Mouse (Mus musculus): ENCODE results near the gene Tcp11x2. TPM values are rescaled to one million over a fixed set of nuclear protein-coding genes. Genes with fewer than 3 reads are reported as not detected.
A peak's percentile ranks its signal among the peaks of the same experiment; 100 is the strongest.

Tcp11x2 gene
- not detected in 2 replicates for polyA plus RNA-seq (2012; rRNA removed)

DNA sequence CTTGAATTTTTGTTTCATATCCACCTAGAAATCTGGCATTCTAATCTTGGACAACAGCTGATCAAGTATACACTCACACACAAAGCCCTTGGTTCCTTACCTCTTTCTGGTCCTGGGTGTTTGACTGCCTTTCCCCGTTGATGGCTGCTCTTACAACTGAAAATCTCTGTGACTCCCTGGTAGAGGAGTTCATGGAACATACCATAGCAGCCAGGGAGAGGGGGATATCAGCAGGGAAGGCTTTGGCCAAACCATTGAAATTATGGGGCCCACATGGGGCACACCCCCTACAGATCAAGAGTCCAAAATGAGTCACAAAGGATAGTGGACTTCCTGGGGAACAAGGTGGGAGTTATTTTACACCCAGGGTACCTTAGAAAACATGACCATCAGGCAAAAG, at the start of gene Tcp11x2:
Gene Tcp11x2 (minus strand): TSS at position 158 of the 400 bp plus-strand sequence.
- no peaks in the 10 kb centered on the region for H3K4me1 ChIP-seq (ENCODE audit: control insufficient read depth, insufficient read depth, low read length)
- TF ChIP-seq POLR2A (IDR thresholded peaks at IDR 0.05; ENCODE audit: borderline replicate concordance, extremely low read depth, low read depth, low read length): no peak
- WGBS: 53% methylated on average over 1 of the region's 1 CpGs
- no peak for DNase-seq
- H3K4me3 ChIP-seq (replicated peaks; ENCODE audit: extremely low read depth, low read depth, low read length): no peak within 1 kb of the TSS

- DNase-seq: no peak
- 24% methylated on average over 7 of the region's 7 CpGs for WGBS
- Histone ChIP-seq H3K4me3 (replicated peaks; ENCODE audit: extremely low read depth, low read depth, low read length) (peak overlapping the region; percentile 89), H3K4me1 (ENCODE audit: control insufficient read depth, insufficient read depth, low read length) (no peaks in the 10 kb centered on the region)
- TF ChIP-seq POLR2A (IDR thresholded peaks at IDR 0.05; ENCODE audit: borderline replicate concordance, extremely low read depth, low read depth, low read length) (no peak), CTCF (IDR thresholded peaks at IDR 0.05; ENCODE audit: insufficient read depth, low read length) (no peak)
Measured at GRCm38 (mm10) chrX:135743056-135743355, 49.4 kb upstream of the Tcp11x2 start.

DNA sequence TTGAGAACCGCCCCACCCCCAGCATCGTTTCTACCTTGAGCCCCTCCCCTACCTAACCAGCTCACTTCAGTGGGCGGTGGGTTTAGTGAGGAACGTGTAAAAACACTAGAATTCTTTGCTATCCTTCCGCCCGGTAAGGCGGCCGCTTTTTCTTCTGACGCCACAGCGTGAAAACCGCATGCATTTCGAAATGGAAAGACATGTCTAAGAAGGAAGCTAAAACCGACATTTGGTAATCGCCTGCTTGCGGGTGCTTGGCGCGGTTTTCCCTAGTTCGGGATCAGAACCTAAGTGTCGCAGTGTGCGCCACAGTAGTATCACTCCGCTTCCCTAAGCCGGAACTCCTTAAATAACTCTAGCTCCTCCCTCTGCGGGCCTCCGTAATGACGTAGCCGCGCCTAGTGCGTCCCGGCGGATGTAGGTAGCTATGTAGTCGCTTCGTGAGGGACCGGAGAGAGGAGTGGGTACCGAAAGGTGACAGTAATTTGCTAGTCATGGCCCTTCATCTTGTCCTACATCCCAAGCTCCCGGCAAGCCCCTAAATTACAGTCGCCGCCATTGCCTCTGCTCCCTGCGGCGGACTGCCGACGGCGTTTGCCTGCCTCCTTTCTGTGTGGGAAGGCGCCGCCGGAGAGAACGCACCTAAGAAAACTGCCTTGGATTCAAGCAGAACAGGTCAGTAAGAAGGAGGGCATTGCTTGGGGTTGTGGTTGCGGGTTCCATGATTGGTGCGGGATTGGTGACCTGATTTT, 48.9 kb upstream of the Tcp11x2 start, which contains the start of the genes Armcx5 and Gprasp1:
Gene Armcx5 (plus strand): TSS at position 430 of the 752 bp plus-strand sequence.
Gene Gprasp1 (plus strand): TSS at position 430 of the 752 bp plus-strand sequence.
- DNase-seq: peak; percentile 85
- WGBS: 23% methylated on average over 48 of the region's 48 CpGs
- H3K4me1 ChIP-seq (ENCODE audit: control insufficient read depth, insufficient read depth, low read length): no peaks in the 10 kb centered on the region
- peak; percentile 68; the same call in 1 of the 2 replicates for TF ChIP-seq POLR2A (IDR thresholded peaks at IDR 0.05; ENCODE audit: borderline replicate concordance, extremely low read depth, low read depth, low read length)
- TF ChIP-seq CTCF (IDR thresholded peaks at IDR 0.05; ENCODE audit: insufficient read depth, low read length): no peak
- peak within 1 kb of the TSS; percentile 89 for H3K4me3 ChIP-seq (replicated peaks; ENCODE audit: extremely low read depth, low read depth, low read length)

DNA sequence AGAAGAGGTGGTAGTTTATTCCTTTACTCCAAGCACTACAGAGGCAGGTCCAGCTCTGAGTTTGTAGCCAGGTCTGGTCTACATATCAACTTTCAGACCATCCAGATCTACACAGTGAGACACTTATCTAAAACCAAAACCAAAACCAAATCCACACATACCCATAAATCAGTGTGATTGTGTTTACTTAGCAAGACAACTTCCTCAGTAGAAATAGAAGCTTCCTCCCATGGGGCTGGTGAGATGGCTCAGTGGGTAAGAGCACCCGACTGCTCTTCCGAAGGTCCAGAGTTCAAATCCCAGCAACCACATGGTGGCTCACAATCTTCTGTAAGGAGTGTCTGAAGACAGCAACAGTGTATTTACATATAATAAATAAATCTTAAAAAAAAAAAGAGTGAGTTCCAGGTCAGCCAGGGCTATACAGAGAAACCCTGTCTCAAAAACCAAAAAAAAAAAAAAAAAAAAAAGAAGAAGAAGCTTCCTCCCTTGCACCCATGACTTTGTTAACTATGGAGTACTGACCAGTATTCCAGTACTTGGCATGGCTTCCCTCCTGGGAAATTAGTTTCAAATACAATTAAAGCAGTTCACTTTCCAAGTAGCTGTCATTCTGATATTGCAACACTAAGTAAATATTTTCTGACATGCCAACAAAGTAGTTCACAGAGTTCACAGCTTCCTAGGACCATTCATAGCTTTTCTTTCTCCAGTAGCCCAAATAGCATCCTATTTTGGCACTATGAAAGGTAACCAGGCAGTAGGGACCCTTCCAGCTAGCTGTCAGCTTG, 45.3 kb upstream of the Tcp11x2 start:
- 60% methylated on average over 2 of the region's 2 CpGs for WGBS
- H3K4me3 ChIP-seq (replicated peaks; ENCODE audit: extremely low read depth, low read depth, low read length): no peak overlapping the region
- TF ChIP-seq CTCF (IDR thresholded peaks at IDR 0.05; ENCODE audit: insufficient read depth, low read length) (no peak), POLR2A (IDR thresholded peaks at IDR 0.05; ENCODE audit: borderline replicate concordance, extremely low read depth, low read depth, low read length) (no peak)
- DNase-seq: no peak
- H3K4me1 ChIP-seq (ENCODE audit: control insufficient read depth, insufficient read depth, low read length): no peaks in the 10 kb centered on the region

GRCm38 (mm10) chrX:135725161-135725560, 31.6 kb upstream of the Tcp11x2 start, which contains the start of gene Tmsb15a:
Gene Tmsb15a (minus strand): TSS chrX:135725261.
- Histone ChIP-seq H3K4me3 (replicated peaks; ENCODE audit: extremely low read depth, low read depth, low read length) (no peak within 1 kb of the TSS), H3K4me1 (ENCODE audit: control insufficient read depth, insufficient read depth, low read length) (no peaks in the 10 kb centered on the region)
- no peak for TF ChIP-seq CTCF (IDR thresholded peaks at IDR 0.05; ENCODE audit: insufficient read depth, low read length)
- no peak for TF ChIP-seq POLR2A (IDR thresholded peaks at IDR 0.05; ENCODE audit: borderline replicate concordance, extremely low read depth, low read depth, low read length)
- WGBS: 78% methylated on average over 10 of the region's 10 CpGs
- no peak for DNase-seq

DNA sequence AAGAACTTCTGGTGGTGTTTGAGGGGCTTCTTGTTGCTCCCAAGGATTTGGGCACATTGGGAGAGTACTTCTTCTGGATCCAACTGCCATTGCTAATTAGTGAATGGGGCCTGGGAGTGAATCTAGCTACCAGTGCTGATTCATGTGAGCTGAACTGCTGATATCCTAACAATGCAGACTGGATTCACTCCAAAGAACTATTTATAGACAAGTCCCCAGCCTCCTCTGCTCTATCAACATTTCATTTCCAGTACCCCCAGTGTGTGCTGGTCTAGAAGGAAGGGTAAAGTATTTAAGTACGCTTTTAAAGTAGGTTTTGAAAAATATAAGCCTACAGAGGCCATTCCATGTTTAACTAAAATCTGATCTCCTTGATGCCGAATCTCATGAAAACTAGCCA, 19.3 kb upstream of the Tcp11x2 start:
- no peak overlapping the region for H3K4me3 ChIP-seq (replicated peaks; ENCODE audit: extremely low read depth, low read depth, low read length)
- H3K4me1 ChIP-seq (ENCODE audit: control insufficient read depth, insufficient read depth, low read length): no peaks in the 10 kb centered on the region
- no peak for DNase-seq
- no peak for TF ChIP-seq CTCF (IDR thresholded peaks at IDR 0.05; ENCODE audit: insufficient read depth, low read length)
- no peak for TF ChIP-seq POLR2A (IDR thresholded peaks at IDR 0.05; ENCODE audit: borderline replicate concordance, extremely low read depth, low read depth, low read length)
- 63% methylated on average over 2 of the region's 2 CpGs for WGBS

- Histone ChIP-seq H3K4me3 (replicated peaks; ENCODE audit: extremely low read depth, low read depth, low read length) (no peak overlapping the region), H3K4me1 (ENCODE audit: control insufficient read depth, insufficient read depth, low read length) (no peaks in the 10 kb centered on the region)
- no peak for DNase-seq
- 26% methylated on average over 2 of the region's 2 CpGs for WGBS
- TF ChIP-seq POLR2A (IDR thresholded peaks at IDR 0.05; ENCODE audit: borderline replicate concordance, extremely low read depth, low read depth, low read length): no peak
- no peak for TF ChIP-seq CTCF (IDR thresholded peaks at IDR 0.05; ENCODE audit: insufficient read depth, low read length)
Measured at GRCm38 (mm10) chrX:135704349-135704748, 10.8 kb upstream of the Tcp11x2 start.

GRCm38 (mm10) chrX:135703111-135703510, 9.5 kb upstream of the Tcp11x2 start:
- no peak for TF ChIP-seq POLR2A (IDR thresholded peaks at IDR 0.05; ENCODE audit: borderline replicate concordance, extremely low read depth, low read depth, low read length)
- no peak for TF ChIP-seq CTCF (IDR thresholded peaks at IDR 0.05; ENCODE audit: insufficient read depth, low read length)
- 91% methylated on average over 1 of the region's 1 CpGs for WGBS
- Histone ChIP-seq H3K4me3 (replicated peaks; ENCODE audit: extremely low read depth, low read depth, low read length) (no peak overlapping the region), H3K4me1 (ENCODE audit: control insufficient read depth, insufficient read depth, low read length) (no peaks in the 10 kb centered on the region)
- DNase-seq: no peak

GRCm38 (mm10) chrX:135687802-135688201, 5.8 kb downstream of the Tcp11x2 start:
- H3K4me3 ChIP-seq (replicated peaks; ENCODE audit: extremely low read depth, low read depth, low read length): no peak overlapping the region
- 59% methylated on average over 3 of the region's 3 CpGs for WGBS
- no peaks in the 10 kb centered on the region for H3K4me1 ChIP-seq (ENCODE audit: control insufficient read depth, insufficient read depth, low read length)
- TF ChIP-seq CTCF (IDR thresholded peaks at IDR 0.05; ENCODE audit: insufficient read depth, low read length) (no peak), POLR2A (IDR thresholded peaks at IDR 0.05; ENCODE audit: borderline replicate concordance, extremely low read depth, low read depth, low read length) (no peak)
- no peak for DNase-seq
